In the genomic region with DNA sequence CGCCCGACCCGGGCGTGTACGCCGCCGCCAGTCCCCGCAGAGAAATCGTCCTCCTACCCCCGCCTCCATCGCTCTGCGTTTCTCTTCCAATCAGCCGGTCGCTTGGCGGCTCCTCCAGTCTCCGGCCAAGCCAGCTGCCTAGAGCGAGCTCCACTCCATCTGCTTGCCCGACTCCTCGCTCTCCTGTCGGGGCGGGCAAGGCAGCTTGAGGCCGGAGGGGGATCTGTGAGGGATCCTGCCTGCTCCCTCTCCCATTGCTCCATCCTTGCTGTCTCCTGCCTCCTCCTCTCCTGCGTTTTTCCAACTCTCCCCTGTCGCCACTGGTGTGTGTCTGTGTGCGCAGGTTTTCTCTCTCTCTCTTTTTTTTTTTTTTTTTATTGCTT, we compare ENCODE assay signal across 8 mouse cellular contexts. TPM values are rescaled to one million over a fixed set of nuclear protein-coding genes. Genes with fewer than 3 reads are reported as not detected.
DNase-seq lines count a peak whose midpoint lies in the region; ATAC-seq and TF ChIP-seq lines count a peak whose summit lies in the region.

TSS of gene Ubtf (minus strand) at position 333 of the 383 bp plus-strand sequence.

- intact Hi-C loops in left cerebral cortex, postnatal 14 days (cut with DNase I): loop anchor here (2.0 kb wide), 1 partner anchor 75 kb away; no protein-coding TSS in a partner anchor

- DNase-seq in adrenal gland, adult 18-20 months (ENCODE audit: low spot score in 2 of 2): peak; percentile 71 to 75
- peak; percentile 79 for DNase-seq in embryo, embryonic 10 days (ENCODE audit: low spot score)
- peak; percentile 82 for DNase-seq in gastrocnemius, postnatal 10 days
- DNase-seq in hindbrain, postnatal 0 days (ENCODE audit: low spot score): peak; percentile 92
- peak; percentile 85 to 93 for DNase-seq in left cerebral cortex, postnatal 14 days (ENCODE audit: low spot score in 2 of 2)
- peak; percentile 91 to 94 for DNase-seq in right cerebral cortex, postnatal 10 days (ENCODE audit: low spot score in 2 of 2)
- peak; percentile 66 for DNase-seq in urinary bladder, postnatal 25 days (ENCODE audit: low spot score)

- peak; percentile 63 for ATAC-seq in hindbrain, postnatal 0 days
- ATAC-seq in megakaryocyte progenitor cell, adult 5-6 weeks (replicated peaks; ENCODE audit: poor library complexity): peak; percentile 49

- H3K4me2 ChIP-seq in hindbrain, postnatal 0 days (ENCODE audit: low read depth, low read length): peak within 1 kb of the TSS; percentile 85

- peaks cover 2% of the 10 kb centered on the region for H3K36me3 ChIP-seq in hindbrain, postnatal 0 days (ENCODE audit: insufficient read depth, low read length)

- under 1% methylated on average over 25 of the region's 25 CpGs for WGBS in hindbrain, postnatal 0 days

- H3K27ac ChIP-seq in hindbrain, postnatal 0 days: peak within 1 kb of the TSS; percentile 99

- H3K27me3 ChIP-seq in hindbrain, postnatal 0 days (ENCODE audit: insufficient read depth, low read length): no peaks in the 10 kb centered on the region

- no peak for TF ChIP-seq CTCF in hindbrain, postnatal 0 days (IDR thresholded peaks at IDR 0.05; ENCODE audit: low read depth)

- peaks cover 11% of the 10 kb centered on the region; the same call in 1 of the 2 replicates for H3K4me1 ChIP-seq in hindbrain, postnatal 0 days (ENCODE audit: insufficient read depth, low read length)

- H3K9ac ChIP-seq in hindbrain, postnatal 0 days (replicated peaks; ENCODE audit: low read length): peak within 1 kb of the TSS; percentile 100

- no peaks in the 10 kb centered on the region for H3K9me3 ChIP-seq in hindbrain, postnatal 0 days (ENCODE audit: low read length)

- peak within 1 kb of the TSS; percentile 99 for H3K4me3 ChIP-seq in hindbrain, postnatal 0 days (ENCODE audit: low read length)

RNA-seq across cellular contexts. Expression of gene Ubtf, which starts in this region (rescaled TPM):
- total RNA-seq in adrenal gland, adult 18-20 months (2021): 100 to 1,000 TPM in 1 of 2 experiments, 10 to 100 TPM in 1; 93.7 to 117 TPM
- 10 to 100 TPM; 56.0 to 64.8 TPM for total RNA-seq in gastrocnemius, postnatal 10 days (2021)
- total RNA-seq in hindbrain, postnatal 0 days (2014; rRNA removed): 53.7 and 63.7 TPM in 2 replicates
- polyA plus RNA-seq in hindbrain, postnatal 0 days (2015; fragmentation: Nextera tagmentation; extraction: Ambion mirVana): 74.6 and 76.1 TPM in 2 replicates
- total RNA-seq in left cerebral cortex, postnatal 14 days (2021): 100 to 1,000 TPM; 104 to 108 TPM
- total RNA-seq in megakaryocyte progenitor cell, adult 5-6 weeks (2015): 31.7 and 34.1 TPM in 2 replicates
- total RNA-seq in megakaryocyte progenitor cell, adult 5-6 weeks (2017): 131 and 155 TPM in 2 replicates

Comparison
In these comparisons a context has a peak if more than half of its experiments do, and no peak if none do; other contexts are left out.
1. Peak in every context shown above with its lines: DNase-seq, ATAC-seq, H3K4me3 ChIP-seq and H3K27ac ChIP-seq.